Mouse (Mus musculus): ENCODE results near the gene Dlg2. TPM values are rescaled to one million over a fixed set of nuclear protein-coding genes. Genes with fewer than 3 reads are reported as not detected.

Dlg2 gene
- polyA plus RNA-seq, 1 experiment, result 1.3 TPM

DNA sequence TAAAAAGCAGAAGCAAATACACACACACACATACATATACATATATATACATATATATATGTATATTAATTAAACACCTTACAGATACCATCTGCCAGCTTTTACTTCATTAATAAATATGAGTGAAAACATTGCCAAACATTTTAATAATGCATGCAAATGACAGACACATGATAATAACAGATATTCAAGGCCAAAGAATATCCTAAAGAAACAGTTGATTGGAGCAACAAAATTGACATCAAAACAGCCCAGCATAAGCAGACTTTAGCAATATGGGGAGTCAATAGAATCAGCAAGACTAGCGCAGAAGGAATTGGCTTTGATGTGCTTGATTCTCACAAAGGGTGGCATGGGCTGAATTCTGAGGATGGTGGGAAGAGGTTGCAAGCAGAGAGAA, 1568.5 kb downstream of the Dlg2 start:
- no peak for TF ChIP-seq POLR2A (IDR thresholded peaks at IDR 0.05; ENCODE audit: borderline replicate concordance, extremely low read depth, low read depth, low read length)
- TF ChIP-seq CTCF (IDR thresholded peaks at IDR 0.05; ENCODE audit: insufficient read depth, low read length), result no peak
- DNase-seq, result no peak
- 92% methylated on average over 1 of the region's 1 CpGs for WGBS

DNA sequence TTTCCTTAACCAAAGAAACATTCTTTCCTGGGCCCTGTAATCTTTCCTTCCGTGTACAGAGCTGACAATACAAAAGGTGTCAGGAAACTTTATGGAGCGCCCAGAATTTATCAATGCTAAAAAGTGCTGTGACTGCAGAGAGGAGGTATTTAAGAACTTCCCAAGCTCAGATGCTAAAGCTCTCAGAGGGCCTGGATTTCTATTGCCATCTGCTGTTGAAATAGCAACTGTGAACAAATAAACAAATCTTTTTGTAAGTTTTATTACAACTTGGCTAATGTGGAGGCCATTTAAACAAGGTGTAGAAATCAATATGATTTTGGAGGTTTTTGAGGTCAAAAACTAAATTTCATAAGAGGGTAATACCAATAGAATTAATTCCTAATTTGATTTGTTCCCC, 1570.8 kb downstream of the Dlg2 start:
- no peak for DNase-seq
- Histone ChIP-seq H3K4me1 (ENCODE audit: control insufficient read depth, insufficient read depth, low read length) (no peaks in the 10 kb centered on the region), H3K4me3 (replicated peaks; ENCODE audit: extremely low read depth, low read depth, low read length) (no peak overlapping the region)
- 23% methylated on average over 2 of the region's 2 CpGs for WGBS
- TF ChIP-seq CTCF (IDR thresholded peaks at IDR 0.05; ENCODE audit: insufficient read depth, low read length) (no peak), POLR2A (IDR thresholded peaks at IDR 0.05; ENCODE audit: borderline replicate concordance, extremely low read depth, low read depth, low read length) (no peak)

More for the DNA sequence above, 1568.5 kb downstream of the Dlg2 start:
- H3K4me1 ChIP-seq (ENCODE audit: control insufficient read depth, insufficient read depth, low read length), result no peaks in the 10 kb centered on the region
- H3K4me3 ChIP-seq (replicated peaks; ENCODE audit: extremely low read depth, low read depth, low read length), result no peak overlapping the region

DNA sequence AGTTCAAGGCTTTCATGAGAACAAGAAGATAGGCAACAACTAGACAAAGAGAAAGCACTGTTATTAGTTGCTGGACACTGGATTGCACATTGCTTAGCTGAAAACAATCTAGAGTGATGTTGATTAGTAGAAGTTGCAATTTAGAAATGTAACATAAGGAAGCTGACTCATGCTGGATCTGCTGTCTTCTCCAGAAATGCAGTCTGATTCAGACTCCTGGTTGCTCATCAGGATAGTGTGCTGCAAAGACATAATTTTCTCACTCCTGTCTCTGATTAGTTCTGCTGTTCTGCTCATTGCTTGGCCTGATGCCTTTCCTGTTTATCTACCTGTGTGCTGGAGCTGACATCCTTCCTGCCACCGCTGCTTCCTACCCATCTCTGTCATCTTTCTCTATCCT, 1572.4 kb downstream of the Dlg2 start:
- no peak overlapping the region for H3K4me3 ChIP-seq (replicated peaks; ENCODE audit: extremely low read depth, low read depth, low read length)
- TF ChIP-seq CTCF (IDR thresholded peaks at IDR 0.05; ENCODE audit: insufficient read depth, low read length) (no peak), POLR2A (IDR thresholded peaks at IDR 0.05; ENCODE audit: borderline replicate concordance, extremely low read depth, low read depth, low read length) (no peak)
- H3K4me1 ChIP-seq (ENCODE audit: control insufficient read depth, insufficient read depth, low read length), result no peaks in the 10 kb centered on the region
- no peak for DNase-seq
- whole genome bisulfite sequencing, result 50% methylated on average over 1 of the region's 1 CpGs

DNA sequence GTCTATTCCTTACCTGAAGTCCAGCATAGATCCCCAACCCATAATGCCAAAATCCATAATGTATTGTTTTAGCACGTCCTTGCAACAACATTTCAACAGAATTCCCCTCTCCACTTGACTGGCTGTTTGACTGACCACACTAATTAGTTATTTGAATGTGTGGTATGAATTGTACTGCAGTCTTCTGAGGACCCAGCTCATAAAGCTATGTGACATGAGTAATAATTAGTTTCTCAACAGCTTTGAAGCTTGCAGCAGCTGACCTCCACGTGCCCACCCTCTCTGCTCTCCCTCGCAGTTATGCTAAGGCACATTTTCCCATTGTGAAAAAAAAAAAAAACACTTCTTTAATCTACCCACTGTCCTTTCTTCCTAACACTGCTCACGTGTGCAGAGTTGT, 1590.4 kb downstream of the Dlg2 start:
- no peak for TF ChIP-seq POLR2A (IDR thresholded peaks at IDR 0.05; ENCODE audit: borderline replicate concordance, extremely low read depth, low read depth, low read length)
- TF ChIP-seq CTCF (IDR thresholded peaks at IDR 0.05; ENCODE audit: insufficient read depth, low read length), result no peak
- H3K4me1 ChIP-seq (ENCODE audit: control insufficient read depth, insufficient read depth, low read length), result no peaks in the 10 kb centered on the region
- WGBS, result 62% methylated on average over 4 of the region's 4 CpGs
- H3K4me3 ChIP-seq (replicated peaks; ENCODE audit: extremely low read depth, low read depth, low read length), result no peak overlapping the region
- DNase-seq, result no peak

DNA sequence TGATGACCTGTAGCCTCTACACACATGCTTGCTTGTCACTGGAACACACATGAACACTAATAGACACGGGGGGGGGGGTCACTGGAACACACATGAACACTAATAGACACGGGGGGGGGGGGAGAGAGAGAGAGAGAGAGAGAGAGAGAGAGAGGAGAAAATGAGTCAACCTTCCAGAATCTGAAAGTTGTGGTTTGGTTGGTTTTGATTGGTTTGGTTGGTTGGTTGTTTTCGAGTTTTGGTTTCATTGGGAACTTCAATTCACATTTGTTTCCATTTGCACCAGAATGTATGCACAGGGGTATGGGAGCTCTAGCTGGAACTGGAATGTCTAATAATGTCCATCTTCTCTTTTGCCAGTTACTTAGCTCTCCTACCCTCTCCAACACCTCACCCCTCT, 1611.0 kb downstream of the Dlg2 start:
- H3K4me1 ChIP-seq (ENCODE audit: control insufficient read depth, insufficient read depth, low read length), result no peaks in the 10 kb centered on the region
- TF ChIP-seq POLR2A (IDR thresholded peaks at IDR 0.05; ENCODE audit: borderline replicate concordance, extremely low read depth, low read depth, low read length) (no peak), CTCF (IDR thresholded peaks at IDR 0.05; ENCODE audit: insufficient read depth, low read length) (no peak)
- no peak for DNase-seq
- no peak overlapping the region for H3K4me3 ChIP-seq (replicated peaks; ENCODE audit: extremely low read depth, low read depth, low read length)
- 57% methylated on average over 2 of the region's 3 CpGs for WGBS

DNA sequence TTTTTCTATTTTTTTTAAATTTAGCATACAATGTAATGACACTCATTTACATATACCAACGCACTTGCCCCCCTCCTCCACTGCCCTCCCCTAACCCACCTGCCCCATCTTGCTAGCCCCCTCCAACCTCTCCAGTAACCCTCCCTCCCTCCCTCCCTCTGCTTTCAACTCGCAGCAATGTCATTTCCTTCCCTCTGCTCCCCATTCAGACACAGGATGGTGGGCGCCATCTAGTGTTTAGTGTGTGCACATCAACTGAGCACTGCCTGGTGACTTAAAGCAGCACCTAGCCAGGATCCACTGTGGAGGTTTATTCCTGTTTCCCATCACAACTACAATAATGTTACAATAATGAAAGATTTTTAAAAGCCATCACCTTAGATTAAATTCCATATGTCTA, 1617.4 kb downstream of the Dlg2 start:
- H3K4me3 ChIP-seq (replicated peaks; ENCODE audit: extremely low read depth, low read depth, low read length), result no peak overlapping the region
- H3K4me1 ChIP-seq (ENCODE audit: control insufficient read depth, insufficient read depth, low read length), result no peaks in the 10 kb centered on the region
- TF ChIP-seq POLR2A (IDR thresholded peaks at IDR 0.05; ENCODE audit: borderline replicate concordance, extremely low read depth, low read depth, low read length), result no peak
- TF ChIP-seq CTCF (IDR thresholded peaks at IDR 0.05; ENCODE audit: insufficient read depth, low read length), result peak; percentile 67
- 0% methylated on average over 3 of the region's 3 CpGs for WGBS
- peak; percentile 22 for DNase-seq

DNA sequence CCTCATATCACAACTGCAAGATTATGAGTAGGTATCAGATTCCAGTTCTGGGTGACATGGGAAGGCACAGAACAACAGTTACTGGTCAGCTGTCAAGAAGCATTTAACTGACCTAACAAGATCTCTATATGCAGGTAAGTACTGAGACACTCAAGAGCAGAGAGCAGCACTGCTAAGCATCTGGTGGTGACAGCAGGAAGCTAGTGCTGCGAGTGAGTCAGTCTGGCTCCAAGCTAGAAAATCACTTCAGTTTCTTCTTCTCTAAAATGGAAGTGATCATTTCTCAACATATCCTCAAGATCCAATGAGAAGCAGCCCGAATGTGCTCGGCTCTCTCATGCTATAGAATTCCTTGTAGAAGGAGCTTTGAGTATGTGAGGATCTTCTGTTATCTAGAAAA, 1618.7 kb downstream of the Dlg2 start:
- DNase-seq, result no peak
- TF ChIP-seq POLR2A (IDR thresholded peaks at IDR 0.05; ENCODE audit: borderline replicate concordance, extremely low read depth, low read depth, low read length) (no peak), CTCF (IDR thresholded peaks at IDR 0.05; ENCODE audit: insufficient read depth, low read length) (no peak)
- no peak overlapping the region for H3K4me3 ChIP-seq (replicated peaks; ENCODE audit: extremely low read depth, low read depth, low read length)
- H3K4me1 ChIP-seq (ENCODE audit: control insufficient read depth, insufficient read depth, low read length), result no peaks in the 10 kb centered on the region
- WGBS, result 60% methylated on average over 3 of the region's 3 CpGs

DNA sequence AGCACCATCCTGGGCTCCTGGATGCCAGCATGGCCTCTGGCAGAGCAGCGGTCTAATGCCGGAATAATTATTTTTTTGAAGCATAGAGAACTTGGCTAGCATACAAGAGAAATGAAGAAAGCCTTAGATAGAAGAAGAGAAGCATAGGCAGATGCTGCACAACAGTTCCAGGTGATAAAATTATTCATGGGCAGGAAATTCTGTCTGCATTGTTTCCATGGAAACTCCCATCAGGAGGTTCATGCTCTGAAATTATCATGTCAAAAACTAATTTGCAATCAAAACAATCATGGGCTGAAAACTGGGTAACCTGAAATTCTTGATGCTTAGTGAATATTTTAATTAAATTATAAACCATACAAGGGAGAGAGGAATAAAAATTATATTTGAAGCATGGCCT, 1624.4 kb downstream of the Dlg2 start:
- 94% methylated on average over 2 of the region's 2 CpGs for WGBS
- no peak for TF ChIP-seq CTCF (IDR thresholded peaks at IDR 0.05; ENCODE audit: insufficient read depth, low read length)
- no peak for TF ChIP-seq POLR2A (IDR thresholded peaks at IDR 0.05; ENCODE audit: borderline replicate concordance, extremely low read depth, low read depth, low read length)
- no peaks in the 10 kb centered on the region for H3K4me1 ChIP-seq (ENCODE audit: control insufficient read depth, insufficient read depth, low read length)
- DNase-seq, result no peak
- no peak overlapping the region for H3K4me3 ChIP-seq (replicated peaks; ENCODE audit: extremely low read depth, low read depth, low read length)

DNA sequence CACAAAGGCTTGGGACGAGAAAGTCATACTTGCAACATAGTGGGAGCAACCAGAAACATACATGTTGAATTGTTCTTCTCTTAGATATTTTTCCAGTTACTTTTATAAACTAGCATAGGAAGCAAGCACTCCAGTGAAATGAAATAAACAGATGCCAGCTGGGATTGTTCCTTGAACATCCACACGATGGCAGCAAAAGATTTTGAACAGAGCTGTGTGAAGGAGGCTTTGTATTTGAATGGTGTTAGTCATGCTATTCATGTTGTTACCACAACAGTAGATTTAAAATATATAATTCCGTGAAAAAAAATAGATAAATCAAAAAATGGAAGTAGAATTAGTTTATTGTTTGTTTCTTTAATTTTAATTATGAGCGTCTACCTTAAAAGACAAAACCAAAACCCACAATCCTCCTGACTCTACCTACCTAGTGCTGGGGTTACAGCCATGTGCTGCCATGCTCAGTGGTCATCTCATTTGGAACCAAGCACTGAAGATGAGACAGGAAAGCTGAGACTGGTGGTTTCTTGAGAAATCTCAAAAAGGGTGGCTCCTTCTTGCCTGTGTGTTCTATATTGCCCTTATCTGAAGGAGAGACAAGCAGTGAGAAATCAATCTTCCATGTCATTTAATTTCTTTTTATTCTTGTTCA, 1626.5 kb downstream of the Dlg2 start:
- WGBS, result 20% methylated on average over 4 of the region's 4 CpGs
- Histone ChIP-seq H3K4me3 (replicated peaks; ENCODE audit: extremely low read depth, low read depth, low read length) (no peak overlapping the region), H3K4me1 (ENCODE audit: control insufficient read depth, insufficient read depth, low read length) (no peaks in the 10 kb centered on the region)
- TF ChIP-seq CTCF (IDR thresholded peaks at IDR 0.05; ENCODE audit: insufficient read depth, low read length) (no peak), POLR2A (IDR thresholded peaks at IDR 0.05; ENCODE audit: borderline replicate concordance, extremely low read depth, low read depth, low read length) (no peak)
- peak; percentile 9 for DNase-seq

DNA sequence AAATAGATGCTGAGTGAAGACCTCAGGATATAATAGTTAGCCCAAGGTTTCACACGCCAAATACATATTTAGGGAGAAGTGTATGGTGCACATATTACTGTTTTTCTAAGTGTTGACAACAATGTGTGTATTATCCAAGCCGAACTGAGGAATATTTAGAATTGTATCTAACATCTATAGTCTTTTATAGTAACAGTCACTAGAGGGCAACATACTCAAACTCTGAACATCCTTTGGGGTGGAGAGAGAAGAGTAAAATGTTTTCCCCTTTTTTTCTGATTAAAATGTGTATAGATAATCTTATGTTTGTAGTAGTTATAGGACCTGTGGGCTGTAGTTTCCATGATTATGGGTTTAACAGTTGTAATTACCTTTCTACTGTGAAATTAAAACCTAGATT, 1629.0 kb downstream of the Dlg2 start:
- H3K4me3 ChIP-seq (replicated peaks; ENCODE audit: extremely low read depth, low read depth, low read length), result no peak overlapping the region
- TF ChIP-seq CTCF (IDR thresholded peaks at IDR 0.05; ENCODE audit: insufficient read depth, low read length) (no peak), POLR2A (IDR thresholded peaks at IDR 0.05; ENCODE audit: borderline replicate concordance, extremely low read depth, low read depth, low read length) (no peak)

More for the DNA sequence above, 1629.0 kb downstream of the Dlg2 start:
- DNase-seq, result no peak
- H3K4me1 ChIP-seq (ENCODE audit: control insufficient read depth, insufficient read depth, low read length), result no peaks in the 10 kb centered on the region
- WGBS, result 19% methylated on average over 2 of the region's 2 CpGs
